Mouse (Mus musculus) liver, embryonic 11.5 days (tissue): Measurements from ENCODE around the gene Gpld1. TPM values are rescaled to one million over a fixed set of nuclear protein-coding genes. Genes with fewer than 3 reads are reported as not detected.

ENCODE experiments used
- ATAC-seq: fragments of 200-750 bp; cut with Nextera tagmentation; replicated peaks from 2 replicates; pipeline ENCODE4 v1.8.0; 2017; ENCODE audit warnings: moderate number of reproducible peaks, mild to moderate bottlenecking, moderate TSS enrichment, moderate library complexity; ENCODE audit not compliant: low FRiP score
- DNase-seq: peaks from one replicate; pipeline ENCODE4 v3.0.0-alpha.2; 2017; ENCODE audit warnings: low spot score
- H3K27ac ChIP-seq: fragments of 300-500 bp; sonication (generic); 2 replicates; pipeline ENCODE4 v1.5.1; 2014; ENCODE audit warnings: mild to moderate bottlenecking, low read depth, low read length, control low read depth
- H3K27me3 ChIP-seq: fragments of 300-500 bp; sonication (generic); replicated peaks from 2 replicates; pipeline ENCODE4 v1.6.1; 2014; ENCODE audit warnings: low read length, mixed read lengths; ENCODE audit not compliant: control insufficient read depth, insufficient read depth
- H3K36me3 ChIP-seq: fragments of 300-500 bp; sonication (generic); 2 replicates; pipeline ENCODE4 v1.6.1; 2014; ENCODE audit warnings: mild to moderate bottlenecking, low read length, moderate library complexity, mixed read lengths; ENCODE audit not compliant: control insufficient read depth, insufficient read depth
- H3K4me1 ChIP-seq: fragments of 300-500 bp; sonication (generic); replicated peaks from 2 replicates; pipeline ENCODE4 v1.6.1; 2014; ENCODE audit warnings: low read length, mixed read lengths; ENCODE audit not compliant: control insufficient read depth, insufficient read depth
- H3K4me2 ChIP-seq: fragments of 300-500 bp; sonication (generic); 2 replicates; pipeline ENCODE4 v1.6.1; 2014; ENCODE audit warnings: mild to moderate bottlenecking, control low read depth, moderate library complexity
- H3K4me3 ChIP-seq: fragments of 300-500 bp; sonication (generic); 2 replicates; pipeline ENCODE4 v1.5.1; 2014; ENCODE audit warnings: low read depth, low read length, control low read depth
- H3K9ac ChIP-seq: fragments of 300-500 bp; sonication (generic); 2 replicates; pipeline ENCODE4 v1.6.1; 2014; ENCODE audit warnings: low read depth, low read length, control low read depth
- H3K9me3 ChIP-seq: fragments of 300-500 bp; sonication (generic); 2 replicates; pipeline ENCODE4 v1.6.1; 2016; ENCODE audit warnings: low read length, inconsistent platforms, mixed read lengths; ENCODE audit not compliant: control insufficient read depth
- WGBS: fragments of 180-500 bp; shearing (Covaris S2); extraction: QIAGEN DNeasy Blood & Tissue Kit; methylation state at CpG from one replicate; pipeline ENCODE4 v1.1.7; 2014; 5-methylcytosine and 5-hydroxymethylcytosine counted together
- polyA plus RNA-seq: library from polyadenylated mRNA; unstranded; fragments of >200 nt; fragmentation: Nextera tagmentation; extraction: Ambion mirVana; gene quantifications from 2 replicates; pipeline ENCODE4 v1.2.1, GENCODE M21; 2014

Gene Gpld1
- polyA plus RNA-seq = 0.48 and 0.61 TPM in 2 replicates

DNA sequence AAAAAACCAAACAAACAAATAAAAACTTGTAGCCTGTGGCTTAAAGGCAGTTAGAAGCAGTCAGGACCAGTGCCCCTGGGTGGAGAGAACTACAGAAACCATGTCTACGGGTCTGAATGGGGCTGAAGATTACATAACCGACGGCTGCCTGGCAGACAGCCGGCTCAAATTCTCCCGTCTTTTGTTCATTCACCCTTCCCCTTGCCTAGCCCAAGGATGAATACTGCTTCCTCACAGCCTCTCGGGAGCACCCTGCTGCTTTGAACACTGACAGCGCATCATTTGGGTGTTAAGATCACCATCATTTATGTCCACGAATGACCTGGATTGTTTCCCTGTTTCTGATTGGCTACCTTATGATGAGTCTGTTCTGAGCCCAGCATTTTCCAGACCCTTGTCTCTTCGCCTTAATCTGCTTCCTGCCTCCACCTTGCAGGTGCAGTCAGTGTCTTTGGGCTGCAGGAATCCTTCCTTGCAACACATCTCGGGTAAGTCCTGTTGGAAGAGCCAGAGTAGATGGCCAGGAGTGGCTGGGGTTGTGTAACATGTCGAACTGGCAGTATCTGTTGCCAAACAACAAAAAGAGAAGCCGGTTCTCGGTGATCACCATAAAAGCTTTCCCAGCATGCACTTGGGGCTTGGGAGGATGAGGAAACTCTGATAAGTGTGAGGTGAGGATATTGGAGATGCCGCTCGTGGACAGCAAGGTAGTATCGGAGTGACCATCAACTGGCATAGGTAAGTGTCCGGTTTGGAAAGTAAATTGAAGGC, at the start of gene Gpld1:
TSS of gene Gpld1 (plus strand) at position 641 of the 771 bp plus-strand sequence.
- Histone ChIP-seq H3K27me3 (peaks cover 9% of the 10 kb centered on the region), H3K36me3 (no peaks in the 10 kb centered on the region), H3K4me1 (peaks cover 6% of the 10 kb centered on the region), H3K4me3 (no peak within 1 kb of the TSS), H3K4me2 (no peak within 1 kb of the TSS), H3K27ac (no peak within 1 kb of the TSS), H3K9me3 (no peaks in the 10 kb centered on the region), H3K9ac (no peak within 1 kb of the TSS)
- 63% methylated on average over 17 of the region's 17 CpGs for WGBS
- DNase-seq (no peak), ATAC-seq (no peak)

DNA sequence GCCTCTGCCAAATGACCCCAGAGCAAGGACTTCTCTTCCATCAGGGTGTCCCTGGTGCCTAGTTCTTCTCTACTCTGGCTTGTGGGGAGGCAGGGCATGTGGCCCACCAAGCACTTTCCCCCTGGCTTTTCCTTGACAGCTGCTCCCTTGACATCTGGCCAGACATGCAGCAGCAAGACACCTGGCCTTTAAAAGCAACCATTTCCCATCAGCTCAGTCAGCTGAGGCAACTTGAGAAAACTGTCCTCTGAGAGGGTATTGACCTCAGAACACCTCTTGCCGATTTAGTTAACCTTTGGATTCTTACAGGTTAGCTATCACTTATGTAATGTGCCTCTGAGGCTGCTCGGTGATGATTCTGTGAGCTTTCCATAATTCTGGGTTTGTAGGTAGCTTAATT, 49.1 kb upstream of the Gpld1 start:
- ATAC-seq (no peak), DNase-seq (no peak)
- 80% methylated on average over 2 of the region's 2 CpGs for WGBS

DNA sequence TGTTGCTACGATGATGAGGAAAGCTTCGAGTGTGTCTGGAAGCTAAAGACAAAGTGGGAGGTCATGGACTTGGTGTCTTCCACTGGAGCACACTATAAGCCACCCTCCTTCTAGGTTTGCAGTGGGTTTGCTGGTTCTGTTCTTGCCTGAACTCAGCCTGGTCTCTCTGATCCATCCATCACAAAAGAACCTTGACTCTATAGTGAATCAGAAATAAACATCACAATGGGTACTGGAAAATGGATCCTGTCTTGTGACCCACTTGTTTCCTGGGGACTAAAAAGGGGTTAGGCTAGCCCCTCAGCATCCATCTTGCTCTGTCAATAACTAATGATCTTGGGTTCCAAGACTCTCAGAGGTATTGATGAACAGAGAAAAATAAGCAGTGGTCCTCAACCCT, 41.0 kb upstream of the Gpld1 start:
- Histone ChIP-seq H3K9ac (no peak overlapping the region), H3K27ac (no peak overlapping the region), H3K4me3 (no peak overlapping the region), H3K36me3 (no peaks in the 10 kb centered on the region), H3K4me2 (no peak overlapping the region), H3K27me3 (no peaks in the 10 kb centered on the region), H3K4me1 (no peaks in the 10 kb centered on the region), H3K9me3 (no peaks in the 10 kb centered on the region)
- ATAC-seq = no peak
- 86% methylated on average over 2 of the region's 2 CpGs for WGBS
- no peak for DNase-seq

More for the DNA sequence above, 49.1 kb upstream of the Gpld1 start:
- H3K9ac ChIP-seq = no peak overlapping the region
- no peaks in the 10 kb centered on the region for H3K27me3 ChIP-seq
- no peaks in the 10 kb centered on the region for H3K4me1 ChIP-seq
- H3K4me3 ChIP-seq = no peak overlapping the region
- H3K9me3 ChIP-seq = no peaks in the 10 kb centered on the region
- H3K4me2 ChIP-seq = no peak overlapping the region
- H3K27ac ChIP-seq = no peak overlapping the region
- H3K36me3 ChIP-seq = no peaks in the 10 kb centered on the region

DNA sequence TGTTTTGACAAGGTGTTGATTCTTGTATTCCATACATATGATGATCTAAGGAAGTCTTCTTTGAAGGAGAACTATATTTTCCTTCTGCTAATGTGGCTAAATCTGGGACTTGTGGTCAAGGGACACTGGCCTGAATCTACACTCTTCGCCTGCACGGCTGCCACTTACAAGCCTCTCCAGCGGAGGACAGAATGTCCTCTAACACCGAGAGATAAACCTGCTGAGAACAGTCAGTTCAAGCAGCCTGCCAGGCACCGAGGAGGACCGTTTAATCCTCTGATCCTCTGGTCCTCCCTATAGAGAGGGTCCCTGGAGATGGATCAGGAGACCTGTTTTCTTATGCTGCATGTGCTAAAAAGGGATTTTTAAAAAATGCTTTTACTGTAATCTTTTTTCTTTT, 39.5 kb upstream of the Gpld1 start:
- DNase-seq = no peak
- Histone ChIP-seq H3K4me2 (no peak overlapping the region), H3K27ac (no peak overlapping the region), H3K9ac (no peak overlapping the region), H3K4me1 (no peaks in the 10 kb centered on the region), H3K36me3 (no peaks in the 10 kb centered on the region), H3K9me3 (no peaks in the 10 kb centered on the region), H3K4me3 (no peak overlapping the region), H3K27me3 (no peaks in the 10 kb centered on the region)
- 73% methylated on average over 6 of the region's 6 CpGs for WGBS
- ATAC-seq = no peak

DNA sequence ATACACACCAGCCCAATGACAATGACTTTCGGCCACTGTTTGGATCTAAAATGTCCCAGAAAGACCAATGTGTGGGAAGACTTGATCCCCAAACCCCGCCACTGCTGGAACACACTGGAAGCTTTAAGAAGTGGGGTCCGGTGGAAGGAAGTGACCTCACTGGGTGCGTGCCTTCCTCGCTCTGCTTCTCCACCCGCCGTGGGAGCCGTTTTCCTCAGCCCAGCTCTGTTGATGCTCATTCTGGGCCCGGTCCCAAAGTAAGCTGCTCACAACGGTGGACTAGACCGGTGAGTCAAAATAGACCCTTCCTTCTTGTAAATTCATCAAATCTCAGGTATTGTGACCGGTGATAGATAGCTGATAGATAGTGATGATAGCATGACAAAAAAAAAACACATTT, 37.5 kb upstream of the Gpld1 start:
- Histone ChIP-seq H3K9me3 (no peaks in the 10 kb centered on the region), H3K36me3 (no peaks in the 10 kb centered on the region), H3K4me1 (no peaks in the 10 kb centered on the region), H3K4me3 (no peak overlapping the region), H3K27me3 (no peaks in the 10 kb centered on the region), H3K9ac (no peak overlapping the region), H3K27ac (no peak overlapping the region), H3K4me2 (no peak overlapping the region)
- DNase-seq (no peak), ATAC-seq (no peak)
- 85% methylated on average over 12 of the region's 12 CpGs for WGBS

DNA sequence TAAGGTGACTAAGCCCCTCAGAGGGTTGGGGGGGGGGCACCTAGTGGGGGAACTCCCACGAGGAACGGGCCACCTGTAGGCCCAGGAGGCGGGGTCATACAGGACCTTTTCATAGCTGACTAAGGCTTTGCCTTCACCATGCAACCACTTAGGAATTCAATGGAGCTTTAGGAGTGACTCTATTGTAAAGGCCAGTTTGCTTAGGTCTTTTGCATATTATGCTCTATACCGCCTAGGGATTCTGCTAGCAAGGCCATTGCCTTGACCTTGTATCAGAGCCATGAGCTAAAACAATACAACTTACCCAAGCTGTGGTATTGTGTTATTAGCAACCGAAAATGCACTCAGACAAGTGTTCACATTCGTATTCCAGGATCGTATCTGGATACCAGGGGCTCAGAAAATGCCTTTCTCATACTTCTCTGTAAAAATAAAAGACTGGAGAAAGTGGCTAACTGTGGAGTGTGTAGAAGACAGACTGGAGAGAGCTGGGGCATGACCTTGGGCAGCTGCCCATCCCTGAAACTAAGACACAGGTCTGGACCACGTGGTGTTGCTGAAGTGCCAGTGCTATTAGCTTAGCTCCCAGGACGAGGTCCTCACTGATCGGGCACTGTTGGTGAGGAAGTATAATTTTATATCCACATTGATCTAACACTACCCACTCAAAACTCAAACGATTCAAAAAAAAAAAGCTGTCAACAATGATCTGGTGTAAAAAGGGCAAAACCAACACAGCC, 36.0 kb upstream of the Gpld1 start:
- H3K4me2 ChIP-seq = no peak overlapping the region
- H3K27ac ChIP-seq = no peak overlapping the region
- no peak for DNase-seq
- no peaks in the 10 kb centered on the region for H3K4me1 ChIP-seq
- 82% methylated on average over 11 of the region's 11 CpGs for WGBS
- H3K4me3 ChIP-seq = no peak overlapping the region
- H3K9ac ChIP-seq = no peak overlapping the region
- H3K9me3 ChIP-seq = no peaks in the 10 kb centered on the region
- H3K27me3 ChIP-seq = no peaks in the 10 kb centered on the region
- H3K36me3 ChIP-seq = no peaks in the 10 kb centered on the region
- ATAC-seq = no peak

DNA sequence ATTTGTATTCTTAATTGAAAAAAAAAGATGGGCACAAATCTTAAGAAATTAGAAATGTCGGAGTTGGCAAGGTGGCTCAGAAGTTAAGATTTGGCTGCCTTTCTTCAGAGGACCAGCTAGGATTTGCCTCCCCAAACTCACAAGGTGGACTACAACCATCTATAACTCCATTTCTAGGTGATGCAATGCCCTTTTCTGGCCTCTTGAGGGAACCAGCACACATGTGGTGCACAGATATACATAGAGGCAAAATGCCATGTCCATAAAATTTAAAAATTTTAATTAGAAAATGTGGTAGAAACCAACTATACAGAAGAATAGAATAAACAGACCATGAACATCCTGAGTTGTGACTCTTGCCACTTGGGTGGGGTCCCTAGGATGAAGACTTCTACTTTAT, 33.8 kb upstream of the Gpld1 start:
- Histone ChIP-seq H3K36me3 (no peaks in the 10 kb centered on the region), H3K9me3 (no peaks in the 10 kb centered on the region), H3K4me1 (no peaks in the 10 kb centered on the region), H3K27me3 (no peaks in the 10 kb centered on the region), H3K27ac (no peak overlapping the region), H3K4me2 (no peak overlapping the region), H3K9ac (no peak overlapping the region), H3K4me3 (no peak overlapping the region)
- ATAC-seq (no peak), DNase-seq (no peak)
- WGBS = 97% methylated on average over 1 of the region's 1 CpGs

DNA sequence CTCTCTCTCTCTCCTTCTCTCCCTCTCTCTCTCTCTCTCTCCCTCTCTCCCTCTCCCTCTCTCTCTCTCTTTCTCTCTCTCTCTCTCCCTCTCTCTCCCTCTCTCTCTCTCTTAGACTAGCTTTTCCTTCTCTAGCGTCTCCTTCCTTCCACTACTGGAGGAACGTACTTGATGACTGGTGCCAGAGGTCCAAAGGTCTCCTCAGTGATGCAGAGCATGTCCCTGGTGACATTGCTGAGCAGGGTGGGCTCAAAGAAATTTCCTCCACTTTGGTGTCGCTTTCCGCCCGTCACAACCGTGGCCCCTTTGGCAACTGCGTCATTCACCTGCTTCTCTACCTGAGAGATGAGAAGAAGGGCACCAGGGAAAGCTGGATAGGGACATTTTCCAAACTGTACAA, 29.4 kb upstream of the Gpld1 start:
- ATAC-seq = no peak
- no peak overlapping the region for H3K27ac ChIP-seq
- no peak overlapping the region for H3K4me3 ChIP-seq
- no peak overlapping the region for H3K4me2 ChIP-seq
- DNase-seq = no peak
- no peaks in the 10 kb centered on the region for H3K4me1 ChIP-seq
- H3K9me3 ChIP-seq = no peaks in the 10 kb centered on the region
- no peaks in the 10 kb centered on the region for H3K27me3 ChIP-seq
- H3K9ac ChIP-seq = no peak overlapping the region
- no peaks in the 10 kb centered on the region; the same call in 1 of the 2 replicates for H3K36me3 ChIP-seq
- whole genome bisulfite sequencing = 86% methylated on average over 7 of the region's 7 CpGs

DNA sequence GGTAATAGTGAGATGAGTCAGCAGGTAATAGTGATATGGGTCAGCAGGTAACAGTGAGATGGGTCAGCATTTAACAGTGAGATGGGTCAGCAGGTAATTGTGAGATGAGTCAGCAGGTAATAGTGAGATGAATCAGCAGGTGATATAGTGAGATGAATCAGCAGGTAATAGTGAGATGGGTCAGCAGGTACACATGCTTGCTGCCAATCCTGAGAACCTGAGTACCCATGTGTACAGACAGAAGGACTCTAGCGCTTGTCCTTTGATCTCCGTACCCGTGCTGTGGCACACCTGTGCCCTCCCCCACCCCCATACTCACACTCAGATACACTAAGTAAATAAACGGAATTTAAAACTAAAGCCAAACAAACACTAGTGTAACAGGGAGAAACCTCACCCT, 28.0 kb upstream of the Gpld1 start:
- Histone ChIP-seq H3K4me2 (no peak overlapping the region), H3K9ac (no peak overlapping the region), H3K27me3 (no peaks in the 10 kb centered on the region), H3K9me3 (no peaks in the 10 kb centered on the region), H3K4me1 (no peaks in the 10 kb centered on the region), H3K4me3 (no peak overlapping the region), H3K36me3 (no peaks in the 10 kb centered on the region; the same call in 1 of the 2 replicates), H3K27ac (no peak overlapping the region)
- ATAC-seq (no peak), DNase-seq (no peak)
- 83% methylated on average over 4 of the region's 4 CpGs for WGBS
